Mouse (Mus musculus): ENCODE results near the gene Slc5a5. TPM values are rescaled to one million over a fixed set of nuclear protein-coding genes. Genes with fewer than 3 reads are reported as not detected.

The Slc5a5 gene
- total RNA-seq, 2 experiments from 2014 or later: not detected

- intact Hi-C loops (cut with DNase I): no loop called here
- H3K4me3 ChIP-seq: no peak overlapping the region
These were observed 21.3 kb downstream of the Slc5a5 start for GRCm38 (mm10) chr8:70871195-70871807.

GRCm38 (mm10) chr8:70869601-70870041 is 22.9 kb downstream of the Slc5a5 start:
- peak; percentile 95 for TF ChIP-seq CTCF (IDR thresholded peaks at IDR 0.05)
- intact Hi-C loops (cut with DNase I): loop anchor here (1.0 to 2.0 kb wide), 2 partner anchors 25 to 49 kb away; no protein-coding TSS in a partner anchor
- H3K27ac ChIP-seq: no peak overlapping the region
- peak; percentile 82 for DNase-seq
- H3K4me3 ChIP-seq: no peak overlapping the region

More at GRCm38 (mm10) chr8:70871195-70871807, 21.3 kb downstream of the Slc5a5 start:
- no peak for TF ChIP-seq CTCF (IDR thresholded peaks at IDR 0.05)
- H3K27ac ChIP-seq: no peak overlapping the region
- no peak for DNase-seq

GRCm38 (mm10) chr8:70869199-70869571 is 23.4 kb downstream of the Slc5a5 start:
- intact Hi-C loops (cut with DNase I): loop anchor here (1.0 to 2.0 kb wide), 2 partner anchors 25 to 48 kb away; no protein-coding TSS in a partner anchor
- H3K27ac ChIP-seq: no peak overlapping the region
- H3K4me3 ChIP-seq: no peak overlapping the region
- no peak for DNase-seq
- TF ChIP-seq CTCF (IDR thresholded peaks at IDR 0.05): no peak

- H3K27ac ChIP-seq: no peak overlapping the region
- no peak for TF ChIP-seq CTCF (IDR thresholded peaks at IDR 0.05)
- H3K4me3 ChIP-seq: no peak overlapping the region
- no peak for DNase-seq
- intact Hi-C loops (cut with DNase I): loop anchor here (1.0 to 2.0 kb wide), 2 partner anchors 24 to 48 kb away; no protein-coding TSS in a partner anchor
These were observed 23.9 kb downstream of the Slc5a5 start for GRCm38 (mm10) chr8:70868559-70869198.

- H3K4me3 ChIP-seq: no peak overlapping the region
- no peak for DNase-seq
- no peak overlapping the region for H3K27ac ChIP-seq
- intact Hi-C loops (cut with DNase I): no loop called here
- no peak for TF ChIP-seq CTCF (IDR thresholded peaks at IDR 0.05)
These were observed 26.0 kb downstream of the Slc5a5 start for GRCm38 (mm10) chr8:70866566-70866965.

DNA sequence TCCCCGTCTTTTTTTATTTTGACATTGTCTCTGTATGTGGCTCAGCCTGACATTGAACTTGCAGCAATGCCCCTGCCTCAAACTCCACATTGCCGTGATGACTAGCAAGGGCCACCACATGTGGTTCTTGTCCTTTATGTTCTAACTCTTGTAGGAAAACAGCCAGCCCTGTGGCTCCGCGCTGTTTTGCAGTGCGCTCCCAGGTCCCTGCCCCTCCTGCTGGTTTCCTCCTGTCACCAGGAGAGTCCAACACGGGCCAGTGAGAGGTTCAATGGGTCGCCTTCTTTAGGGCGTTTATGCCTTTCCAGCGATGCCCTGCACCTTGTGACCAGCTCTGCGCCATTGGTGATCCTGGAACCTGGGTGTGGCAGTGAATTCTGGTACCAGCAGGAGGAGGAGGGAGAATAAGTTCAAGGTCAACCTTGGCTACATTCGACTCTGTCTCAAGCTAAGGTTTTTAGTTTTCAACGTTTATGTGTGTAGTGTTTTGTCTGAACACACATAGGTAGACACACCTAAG is 26.5 kb downstream of the Slc5a5 start:
- no peak for DNase-seq
- intact Hi-C loops (cut with DNase I): no loop called here
- H3K4me3 ChIP-seq: peak overlapping the region; percentile 94
- H3K27ac ChIP-seq: peak overlapping the region; percentile 95
- TF ChIP-seq CTCF (IDR thresholded peaks at IDR 0.05): no peak

DNA sequence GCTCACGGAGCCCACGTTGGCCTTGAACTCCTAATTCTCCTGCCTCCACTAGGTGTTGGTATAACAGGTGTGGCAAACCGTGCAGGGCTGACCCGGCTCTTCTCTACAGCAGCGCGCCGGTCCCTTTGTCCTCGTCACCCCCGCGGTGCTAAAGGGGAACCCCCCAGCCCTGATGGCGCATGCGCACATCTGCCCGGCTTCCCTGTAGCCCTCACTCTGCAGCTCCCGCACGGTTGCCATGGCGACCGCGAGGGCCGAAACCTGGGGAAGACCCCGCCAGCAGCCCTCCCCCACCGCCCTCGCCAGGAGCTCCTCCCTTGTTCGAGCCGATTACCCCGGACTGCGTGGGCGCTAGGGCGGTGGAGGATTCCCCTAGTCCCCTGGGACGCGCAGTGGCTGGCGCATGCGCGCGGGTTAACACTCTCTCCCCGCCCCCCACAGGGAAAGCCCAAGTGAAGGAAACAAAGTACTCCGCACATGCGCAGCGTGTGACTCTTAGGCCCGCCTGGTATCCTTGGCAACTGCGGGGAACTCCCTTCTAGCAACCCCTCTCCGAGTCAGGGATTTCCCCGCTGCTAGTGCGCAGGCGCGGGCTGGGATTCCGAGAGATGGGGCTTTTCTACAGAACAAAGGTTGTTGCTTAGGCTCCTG is 27.1 kb downstream of the Slc5a5 start:
- intact Hi-C loops (cut with DNase I): no loop called here
- H3K4me3 ChIP-seq: peak overlapping the region; percentile 94
- peak; percentile 98 for DNase-seq
- peak overlapping the region; percentile 95 for H3K27ac ChIP-seq
- TF ChIP-seq CTCF (IDR thresholded peaks at IDR 0.05): no peak

GRCm38 (mm10) chr8:70864712-70865221 is 27.8 kb downstream of the Slc5a5 start:
- intact Hi-C loops (cut with DNase I): no loop called here
- TF ChIP-seq CTCF (IDR thresholded peaks at IDR 0.05): no peak
- Histone ChIP-seq H3K4me3 (peak overlapping the region; percentile 94), H3K27ac (peak overlapping the region; percentile 95)
- DNase-seq: peak; percentile 61

- DNase-seq: peak; percentile 62
- TF ChIP-seq CTCF (IDR thresholded peaks at IDR 0.05): no peak
- H3K27ac ChIP-seq: peak overlapping the region; percentile 95; the same call in 1 of the 2 replicates
- peak overlapping the region; percentile 94 for H3K4me3 ChIP-seq
- intact Hi-C loops (cut with DNase I): no loop called here
These were observed 28.4 kb downstream of the Slc5a5 start for GRCm38 (mm10) chr8:70863956-70864711.

GRCm38 (mm10) chr8:70862824-70863641 is 29.5 kb downstream of the Slc5a5 start, which contains the start of gene Kcnn1:
TSS of gene Kcnn1 (minus strand) at chr8:70863258.
- no peak for DNase-seq
- intact Hi-C loops (cut with DNase I): no loop called here
- H3K4me3 ChIP-seq: peak within 1 kb of the TSS; percentile 94
- 0 out of 2 replicates have a peak within 1 kb of the TSS, but pooled peaks have one; percentile 25 for H3K27ac ChIP-seq
- TF ChIP-seq CTCF (IDR thresholded peaks at IDR 0.05): peak; percentile 14; the same call in 1 of the 2 replicates

DNA sequence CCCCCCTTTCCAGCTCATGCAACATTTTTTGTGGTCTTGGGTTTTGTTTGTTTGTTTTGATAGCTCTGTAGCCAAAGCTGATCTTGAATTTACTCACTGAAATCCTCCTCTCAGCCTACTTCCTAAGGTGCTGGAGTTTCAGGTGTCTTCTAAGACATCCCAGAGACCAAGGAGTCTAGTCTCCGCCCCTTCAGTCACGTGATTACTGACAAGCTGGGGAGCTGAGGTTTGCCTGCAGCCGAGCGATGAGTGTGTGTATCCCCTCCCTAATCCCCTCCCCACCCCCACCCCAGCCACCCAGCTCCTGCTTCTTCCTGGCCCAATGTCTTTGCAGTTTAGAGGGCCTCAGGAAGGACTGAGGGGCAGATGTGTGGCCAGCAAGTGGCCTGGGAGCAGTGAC is 35.0 kb downstream of the Slc5a5 start:
- DNase-seq: no peak
- intact Hi-C loops (cut with DNase I): loop anchor here (10.0 kb wide), 1 partner anchor 53 kb away; the partner anchor contains the start of genes Il12rb1 and Mast3
- H3K27ac ChIP-seq: no peak overlapping the region
- H3K4me3 ChIP-seq: no peak overlapping the region
- no peak for TF ChIP-seq CTCF (IDR thresholded peaks at IDR 0.05)
